Mouse (Mus musculus) small intestine, adult 2 months (tissue): ENCODE results near the gene Iqschfp. TPM values are rescaled to one million over a fixed set of nuclear protein-coding genes. Genes with fewer than 3 reads are reported as not detected.

Source experiments
- H3K27ac ChIP-seq: fragments of 200-500 bp; 2 replicates; pipeline ENCODE4 v1.5.1; 2012; ENCODE audit warnings: low read depth, low read length, control low read depth, inconsistent platforms; ENCODE audit not compliant: insufficient read depth
- H3K27me3 ChIP-seq: fragments of 200-500 bp; 2 replicates; pipeline ENCODE4 v1.6.1; 2012; ENCODE audit warnings: mild to moderate bottlenecking, moderate library complexity, low read length, inconsistent platforms; ENCODE audit not compliant: control insufficient read depth, insufficient read depth
- H3K36me3 ChIP-seq: fragments of 200-500 bp; 2 replicates; pipeline ENCODE4 v1.6.1; 2012; ENCODE audit warnings: mild to moderate bottlenecking, low read length, control low read depth, inconsistent platforms; ENCODE audit not compliant: control insufficient read depth, insufficient read depth
- H3K4me1 ChIP-seq: fragments of 200-500 bp; 2 replicates; pipeline ENCODE4 v1.6.1; 2012; ENCODE audit warnings: low read length, inconsistent platforms, mixed read lengths; ENCODE audit not compliant: control insufficient read depth, insufficient read depth, insufficient read length
- H3K4me3 ChIP-seq: fragments of 200-500 bp; 2 replicates; pipeline ENCODE4 v1.5.1; 2012; ENCODE audit warnings: low read depth, mild to moderate bottlenecking, control low read depth, inconsistent platforms, low read length, moderate library complexity
- CTCF ChIP-seq: fragments of 200-500 bp; IDR thresholded peaks from 2 replicates; pipeline ENCODE4 v1.5.1; 2012; ENCODE audit warnings: low read depth, mild to moderate bottlenecking, control low read depth, inconsistent platforms, low read length, moderate library complexity, mixed read lengths; ENCODE audit not compliant: insufficient replicate concordance, insufficient read length; ENCODE audit errors: extremely low read depth
- POLR2A ChIP-seq: fragments of 200-500 bp; IDR thresholded peaks from 2 replicates; pipeline ENCODE4 v1.6.1; 2012; ENCODE audit warnings: low read depth, mild to moderate bottlenecking, control low read depth, inconsistent platforms, low read length, moderate library complexity
- WGBS: fragments of 180-500 bp; shearing (Covaris S2); methylation state at CpG from one replicate; pipeline ENCODE4 v1.1.7; 2018; 5-methylcytosine and 5-hydroxymethylcytosine counted together
- polyA plus RNA-seq: library from polyadenylated mRNA; depleted of rRNA; stranded (reverse); fragments of >200 nt; gene quantifications from 2 replicates; pipeline ENCODE4 v1.2.3, GENCODE M21; 2012

Gene Iqschfp
- polyA plus RNA-seq, 1 experiment = not detected

DNA sequence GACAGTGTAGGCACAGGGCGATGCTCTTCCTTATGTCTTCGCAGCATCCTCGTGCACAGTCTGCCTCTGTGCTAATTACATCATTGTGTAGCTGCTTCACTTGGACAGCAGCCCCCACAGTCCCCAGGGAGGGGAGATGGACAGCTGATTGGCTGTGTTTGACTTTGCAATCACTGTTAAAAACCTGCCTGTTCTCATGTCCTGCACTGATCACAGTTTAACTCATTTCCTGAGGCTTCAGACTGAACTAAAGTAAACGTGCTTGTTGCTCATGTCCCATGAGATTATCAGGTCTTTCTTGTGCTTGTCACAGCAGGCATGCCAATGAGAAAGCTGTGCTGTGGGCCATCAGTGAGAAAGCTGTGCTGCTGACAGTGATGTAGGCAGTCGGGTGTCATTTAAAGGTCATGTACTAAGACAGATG is 60.5 kb downstream of the Iqschfp start:
- 56% methylated on average over 5 of the region's 5 CpGs for WGBS
- Histone ChIP-seq H3K36me3 (no peaks in the 10 kb centered on the region), H3K4me1 (no peaks in the 10 kb centered on the region), H3K4me3 (no peak overlapping the region), H3K27ac (no peak overlapping the region), H3K27me3 (no peaks in the 10 kb centered on the region)
- TF ChIP-seq CTCF = no peak
- no peak for TF ChIP-seq POLR2A

DNA sequence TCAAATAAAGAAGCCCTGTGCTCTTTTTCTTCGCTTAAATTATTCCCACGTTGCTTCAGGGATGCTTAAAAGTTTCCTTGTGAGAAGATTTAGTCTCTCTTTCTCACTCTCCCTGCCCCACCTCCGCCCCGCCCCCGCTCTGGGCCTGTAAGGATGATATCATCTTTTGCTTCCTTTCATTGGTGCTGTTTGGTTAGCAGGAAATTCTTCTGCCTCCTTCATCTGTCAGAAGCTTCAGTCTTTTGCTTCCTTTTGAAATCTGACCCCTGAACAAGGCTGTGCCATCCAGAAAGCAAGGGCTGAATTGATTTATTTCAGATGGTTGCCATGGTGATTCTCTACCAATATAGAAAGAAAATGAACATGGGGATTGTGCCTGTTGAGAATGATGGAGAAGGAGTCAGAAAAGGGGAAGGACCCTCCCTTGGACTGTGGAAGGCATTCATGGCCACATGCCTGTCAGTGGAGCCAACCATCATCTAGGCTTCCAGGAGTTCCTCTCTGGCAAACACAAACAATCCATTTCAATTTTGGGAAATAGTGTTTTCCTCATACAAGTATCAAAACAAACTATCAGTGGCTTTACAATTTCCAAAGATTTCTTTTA is 62.5 kb downstream of the Iqschfp start:
- 45% methylated on average over 5 of the region's 5 CpGs for WGBS
- TF ChIP-seq CTCF (no peak), POLR2A (no peak)
- Histone ChIP-seq H3K27ac (no peak overlapping the region), H3K4me3 (no peak overlapping the region), H3K27me3 (no peaks in the 10 kb centered on the region), H3K4me1 (no peaks in the 10 kb centered on the region), H3K36me3 (no peaks in the 10 kb centered on the region)

DNA sequence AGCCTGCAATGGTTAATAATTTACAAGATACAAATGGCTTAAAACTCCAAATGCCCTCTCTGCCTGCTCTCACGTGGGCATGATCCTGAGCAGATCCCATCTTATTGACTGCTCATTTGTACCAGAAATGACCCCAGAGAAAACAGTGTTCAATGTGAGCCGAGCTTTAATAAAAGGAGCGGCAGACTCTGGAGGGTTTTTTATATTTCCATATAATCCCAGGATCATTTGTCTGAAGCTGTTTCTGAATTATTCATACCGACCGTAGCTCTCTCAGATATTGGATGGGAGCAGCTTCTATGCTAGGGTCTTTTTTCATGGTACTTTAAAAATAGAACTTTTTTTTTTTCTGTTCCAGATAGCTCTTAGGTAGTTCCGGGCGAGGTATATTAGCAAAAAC is 67.6 kb downstream of the Iqschfp start:
- Histone ChIP-seq H3K4me3 (no peak overlapping the region), H3K4me1 (no peaks in the 10 kb centered on the region), H3K36me3 (no peaks in the 10 kb centered on the region), H3K27ac (no peak overlapping the region), H3K27me3 (no peaks in the 10 kb centered on the region)
- 51% methylated on average over 7 of the region's 7 CpGs for WGBS
- no peak for TF ChIP-seq POLR2A
- TF ChIP-seq CTCF = no peak

DNA sequence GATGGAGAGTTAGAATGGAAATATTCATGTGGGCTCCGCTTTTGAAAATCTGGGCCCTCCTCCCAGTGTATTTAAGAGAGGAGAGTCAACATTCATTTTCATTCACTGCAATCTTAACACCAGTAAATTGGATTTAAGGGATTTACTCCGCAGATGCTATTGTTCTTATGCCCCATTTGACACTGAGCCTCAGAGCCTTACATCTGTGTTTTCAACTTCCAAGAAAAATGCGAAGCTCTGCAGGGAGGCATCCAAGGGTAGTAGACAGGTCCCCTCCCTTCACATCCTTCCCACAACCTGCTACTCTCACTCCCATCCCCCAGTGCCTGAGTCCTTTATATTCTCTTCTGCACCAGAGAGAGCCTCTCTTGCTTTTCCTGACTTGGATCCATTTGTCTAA is 68.1 kb downstream of the Iqschfp start:
- no peaks in the 10 kb centered on the region for H3K4me1 ChIP-seq
- WGBS = 59% methylated on average over 3 of the region's 3 CpGs
- H3K27ac ChIP-seq = no peak overlapping the region
- H3K36me3 ChIP-seq = no peaks in the 10 kb centered on the region
- no peak overlapping the region for H3K4me3 ChIP-seq
- H3K27me3 ChIP-seq = no peaks in the 10 kb centered on the region
- no peak for TF ChIP-seq CTCF
- no peak for TF ChIP-seq POLR2A

DNA sequence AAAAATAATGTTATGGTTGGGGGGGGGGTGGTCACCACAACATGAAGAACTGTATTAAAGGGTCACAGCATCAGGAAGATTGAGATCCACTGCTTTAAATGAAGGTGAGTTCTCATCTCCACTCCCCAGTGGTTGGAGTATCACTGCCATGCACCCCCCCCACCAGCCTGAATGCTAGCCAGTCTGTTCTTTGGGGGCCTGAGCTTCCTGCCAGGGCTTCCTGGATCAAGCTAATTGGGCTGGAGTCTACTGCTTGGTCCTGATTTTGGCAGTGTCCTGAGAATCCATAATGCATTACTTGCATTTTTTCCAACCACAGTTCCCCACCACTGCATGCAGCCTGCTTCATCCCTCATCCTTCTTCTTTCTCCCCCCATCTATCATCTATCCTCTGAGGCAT is 68.7 kb downstream of the Iqschfp start:
- no peak for TF ChIP-seq POLR2A
- TF ChIP-seq CTCF = no peak
- no peaks in the 10 kb centered on the region for H3K27me3 ChIP-seq
- no peaks in the 10 kb centered on the region for H3K36me3 ChIP-seq
- no peak overlapping the region for H3K4me3 ChIP-seq
- H3K4me1 ChIP-seq = no peaks in the 10 kb centered on the region
- no peak overlapping the region for H3K27ac ChIP-seq

DNA sequence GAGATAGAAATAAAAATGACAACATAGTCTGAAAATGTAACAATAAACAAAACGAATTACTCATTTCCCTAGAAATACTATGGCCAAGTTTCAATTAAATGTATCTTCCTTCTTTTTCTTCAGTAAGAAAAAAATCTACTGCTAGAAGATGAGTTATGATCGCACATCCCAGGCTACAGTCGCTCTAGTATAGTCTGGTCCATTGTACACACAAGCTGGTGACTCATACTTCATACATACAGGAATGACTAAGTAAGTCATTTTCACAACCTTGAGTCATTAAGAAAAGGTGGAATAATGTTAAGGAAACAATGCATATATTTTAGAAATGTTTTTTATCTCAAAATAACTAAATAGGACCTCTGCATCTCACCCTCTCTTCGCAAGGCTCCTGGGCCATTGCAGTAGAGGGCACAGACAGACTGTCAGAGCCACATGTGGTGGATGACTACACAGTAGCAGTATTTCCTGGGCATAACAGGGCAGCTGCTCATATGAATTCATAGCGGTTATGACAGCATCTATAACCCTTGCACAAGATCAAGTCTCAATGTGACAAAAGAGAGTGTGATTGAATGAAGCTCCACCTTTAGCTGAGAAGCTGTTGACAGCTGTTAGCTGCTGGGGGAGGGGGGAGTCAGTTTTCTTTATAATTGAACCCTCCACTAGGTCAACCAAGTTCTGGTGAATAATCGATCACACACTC is 70.1 kb downstream of the Iqschfp start:
- no peak overlapping the region for H3K4me3 ChIP-seq
- H3K27ac ChIP-seq = no peak overlapping the region
- no peaks in the 10 kb centered on the region for H3K36me3 ChIP-seq
- TF ChIP-seq CTCF = no peak
- no peak for TF ChIP-seq POLR2A
- no peaks in the 10 kb centered on the region for H3K27me3 ChIP-seq
- no peaks in the 10 kb centered on the region for H3K4me1 ChIP-seq
- WGBS = 81% methylated on average over 6 of the region's 6 CpGs

DNA sequence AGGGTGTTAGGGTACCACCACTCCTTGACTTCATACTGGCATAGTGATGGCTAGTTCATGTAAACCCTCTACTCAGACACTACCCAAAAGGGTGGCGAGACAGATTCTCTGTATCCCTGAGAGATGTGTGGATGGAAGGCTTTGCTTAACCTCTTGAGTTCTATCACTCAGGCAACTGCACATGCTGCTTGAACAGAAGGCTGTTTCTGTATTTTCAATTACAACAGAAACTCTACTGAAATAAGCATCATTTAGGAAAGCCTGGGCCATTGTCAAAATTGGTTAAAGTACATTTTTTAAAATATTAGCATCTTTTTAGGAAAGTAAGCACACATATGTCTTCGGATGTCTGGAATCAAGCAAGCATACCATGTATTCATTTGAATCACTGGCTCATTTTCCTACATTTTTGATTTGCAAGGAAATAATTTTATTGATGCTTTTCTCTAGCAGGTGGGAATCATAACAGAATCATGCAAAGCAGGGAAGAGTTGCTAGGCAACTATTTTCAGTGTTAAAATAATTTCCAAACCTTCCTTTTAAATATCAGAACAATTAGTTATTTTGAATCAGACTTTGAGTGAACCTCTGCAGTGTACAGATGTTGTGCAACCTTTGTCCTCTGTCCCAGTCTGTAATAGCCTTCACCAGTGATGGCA is 82.4 kb downstream of the Iqschfp start:
- Histone ChIP-seq H3K4me3 (no peak overlapping the region), H3K27ac (no peak overlapping the region), H3K4me1 (no peaks in the 10 kb centered on the region), H3K36me3 (no peaks in the 10 kb centered on the region), H3K27me3 (no peaks in the 10 kb centered on the region)
- 86% methylated on average over 2 of the region's 2 CpGs for WGBS
- TF ChIP-seq CTCF (no peak), POLR2A (no peak)
